Mouse (Mus musculus): ENCODE data around the gene Pacs2. TPM values are rescaled to one million over a fixed set of nuclear protein-coding genes. Genes with fewer than 3 reads are reported as not detected.

Gene Pacs2
- total and polyA plus RNA-seq, 2 experiments, result 5.2 to 15.3 TPM

DNA sequence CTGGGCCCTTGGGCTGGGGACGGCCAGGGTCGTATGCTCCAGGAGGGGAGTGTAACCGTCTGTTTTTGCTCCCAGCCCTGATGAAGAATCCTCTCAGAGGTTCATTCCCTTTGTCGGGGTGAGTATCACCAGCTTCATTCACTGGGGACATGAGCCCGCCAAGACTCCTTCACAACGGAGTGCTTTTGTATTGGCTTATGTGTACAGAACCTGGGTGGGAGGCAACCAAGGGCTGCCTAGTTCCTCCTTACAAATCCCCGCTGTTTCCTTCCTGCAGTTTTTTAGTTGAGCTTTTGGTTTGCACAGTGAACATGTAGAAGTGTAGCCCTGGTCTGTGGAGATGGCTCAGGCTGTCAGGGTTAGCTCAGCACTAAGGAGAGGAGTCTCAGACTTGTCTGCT, 53.7 kb downstream of the Pacs2 start:
- Histone ChIP-seq H3K4me3 (ENCODE audit: insufficient read depth, low read depth, low read length) (no peak overlapping the region), H3K9ac (ENCODE audit: low read depth, low read length) (no peak overlapping the region), H3K36me3 (ENCODE audit: control insufficient read depth, insufficient read depth, low read length) (no peaks in the 10 kb centered on the region), H3K27me3 (ENCODE audit: control insufficient read depth, insufficient read depth, low read length) (no peaks in the 10 kb centered on the region), H3K27ac (replicated peaks; ENCODE audit: insufficient read depth, low read depth, low read length) (no peak overlapping the region), H3K4me1 (ENCODE audit: control insufficient read depth, insufficient read depth, low read length) (no peaks in the 10 kb centered on the region), H3K79me2 (ENCODE audit: control insufficient read depth, insufficient read depth, low read length) (no peaks in the 10 kb centered on the region)
- TF ChIP-seq POLR2A (IDR thresholded peaks at IDR 0.05; ENCODE audit: extremely low read depth, insufficient read depth, low read length) (no peak), CTCF (IDR thresholded peaks at IDR 0.05; ENCODE audit: low read depth, low read length) (no peak)
- 91% methylated on average over 7 of the region's 7 CpGs for WGBS
- DNase-seq (ENCODE audit: extremely low read depth, low read depth, low spot score), result no peak

DNA sequence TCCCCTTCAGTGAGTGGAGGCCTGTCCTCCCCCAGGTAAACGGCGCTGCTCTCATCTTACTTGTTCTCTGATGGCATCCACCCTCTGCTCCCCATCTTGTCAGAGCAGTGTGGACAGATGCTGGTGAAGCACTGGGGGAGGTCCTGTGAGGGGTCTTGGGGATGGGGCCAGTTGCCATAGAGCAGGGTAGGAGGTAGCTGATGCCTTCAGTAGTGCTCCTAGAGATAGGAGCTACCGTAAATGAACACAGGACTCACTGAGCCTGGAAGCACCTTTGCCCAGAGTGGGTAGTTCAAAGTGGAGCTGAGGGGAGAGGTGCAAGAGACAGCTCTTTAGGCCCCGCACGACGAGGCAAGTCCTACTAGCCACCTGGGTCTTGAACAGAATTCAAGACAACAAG, 55.1 kb downstream of the Pacs2 start:
- no peak overlapping the region for H3K4me3 ChIP-seq (ENCODE audit: insufficient read depth, low read depth, low read length)
- H3K79me2 ChIP-seq (ENCODE audit: control insufficient read depth, insufficient read depth, low read length), result no peaks in the 10 kb centered on the region
- H3K9ac ChIP-seq (ENCODE audit: low read depth, low read length), result no peak overlapping the region
- no peak overlapping the region for H3K27ac ChIP-seq (replicated peaks; ENCODE audit: insufficient read depth, low read depth, low read length)
- TF ChIP-seq CTCF (IDR thresholded peaks at IDR 0.05; ENCODE audit: low read depth, low read length), result no peak
- TF ChIP-seq POLR2A (IDR thresholded peaks at IDR 0.05; ENCODE audit: extremely low read depth, insufficient read depth, low read length), result no peak
- H3K36me3 ChIP-seq (ENCODE audit: control insufficient read depth, insufficient read depth, low read length), result no peaks in the 10 kb centered on the region
- no peaks in the 10 kb centered on the region for H3K27me3 ChIP-seq (ENCODE audit: control insufficient read depth, insufficient read depth, low read length)
- H3K4me1 ChIP-seq (ENCODE audit: control insufficient read depth, insufficient read depth, low read length), result peaks cover 3% of the 10 kb centered on the region; the same call in 1 of the 2 replicates
- no peak for DNase-seq (ENCODE audit: extremely low read depth, low read depth, low spot score)
- WGBS, result 95% methylated on average over 6 of the region's 6 CpGs

DNA sequence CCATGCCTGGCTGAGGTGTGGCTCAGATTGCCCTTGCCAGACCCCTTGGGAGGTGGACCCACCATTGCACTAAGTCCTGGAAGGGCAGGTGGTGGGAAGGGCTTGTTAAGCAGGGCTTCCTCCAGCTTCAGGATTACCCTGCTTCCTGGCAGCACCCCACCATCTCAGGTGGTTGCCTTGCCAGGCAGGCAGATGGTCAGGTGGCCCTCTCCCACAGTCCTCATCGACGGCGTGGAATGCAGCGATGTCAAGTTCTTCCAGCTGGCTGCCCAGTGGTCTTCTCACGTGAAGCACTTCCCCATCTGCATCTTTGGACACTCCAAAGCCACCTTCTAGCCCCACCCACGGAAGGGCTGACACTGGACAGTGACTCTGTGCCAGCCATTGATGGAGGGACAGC, 57.0 kb downstream of the Pacs2 start:
- Histone ChIP-seq H3K9ac (ENCODE audit: low read depth, low read length) (no peak overlapping the region), H3K4me3 (ENCODE audit: insufficient read depth, low read depth, low read length) (no peak overlapping the region), H3K27ac (replicated peaks; ENCODE audit: insufficient read depth, low read depth, low read length) (no peak overlapping the region), H3K4me1 (ENCODE audit: control insufficient read depth, insufficient read depth, low read length) (peaks cover 6% of the 10 kb centered on the region), H3K79me2 (ENCODE audit: control insufficient read depth, insufficient read depth, low read length) (no peaks in the 10 kb centered on the region), H3K27me3 (ENCODE audit: control insufficient read depth, insufficient read depth, low read length) (no peaks in the 10 kb centered on the region), H3K36me3 (ENCODE audit: control insufficient read depth, insufficient read depth, low read length) (no peaks in the 10 kb centered on the region)
- 98% methylated on average over 6 of the region's 6 CpGs for WGBS
- DNase-seq (ENCODE audit: extremely low read depth, low read depth, low spot score), result no peak
- no peak for TF ChIP-seq CTCF (IDR thresholded peaks at IDR 0.05; ENCODE audit: low read depth, low read length)
- TF ChIP-seq POLR2A (IDR thresholded peaks at IDR 0.05; ENCODE audit: extremely low read depth, insufficient read depth, low read length), result no peak

DNA sequence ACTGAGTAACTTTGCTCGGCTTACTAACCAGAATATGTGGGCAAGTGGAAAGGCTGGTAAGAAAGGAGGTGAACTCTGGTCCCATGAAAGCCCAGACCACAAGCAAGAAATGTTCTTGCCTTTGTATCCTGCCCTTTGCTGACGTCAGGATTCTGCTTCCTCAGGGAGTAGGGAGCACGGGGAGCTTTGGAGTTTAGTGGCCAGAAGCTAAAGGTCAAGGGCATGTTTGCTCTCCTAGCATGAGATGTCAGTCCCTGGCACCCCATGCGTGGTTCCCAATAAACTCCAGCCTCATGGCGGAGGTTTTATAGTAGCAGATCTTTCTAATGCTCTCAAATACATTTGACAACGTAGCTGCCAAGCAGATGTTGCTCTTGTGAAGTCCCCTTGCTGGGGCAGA, 57.5 kb downstream of the Pacs2 start:
- no peaks in the 10 kb centered on the region for H3K36me3 ChIP-seq (ENCODE audit: control insufficient read depth, insufficient read depth, low read length)
- H3K79me2 ChIP-seq (ENCODE audit: control insufficient read depth, insufficient read depth, low read length), result no peaks in the 10 kb centered on the region
- no peak for TF ChIP-seq POLR2A (IDR thresholded peaks at IDR 0.05; ENCODE audit: extremely low read depth, insufficient read depth, low read length)
- H3K27me3 ChIP-seq (ENCODE audit: control insufficient read depth, insufficient read depth, low read length), result no peaks in the 10 kb centered on the region
- peaks cover 6% of the 10 kb centered on the region for H3K4me1 ChIP-seq (ENCODE audit: control insufficient read depth, insufficient read depth, low read length)
- no peak overlapping the region for H3K9ac ChIP-seq (ENCODE audit: low read depth, low read length)
- H3K4me3 ChIP-seq (ENCODE audit: insufficient read depth, low read depth, low read length), result no peak overlapping the region
- no peak overlapping the region for H3K27ac ChIP-seq (replicated peaks; ENCODE audit: insufficient read depth, low read depth, low read length)
- WGBS, result 45% methylated on average over 6 of the region's 6 CpGs
- peak; percentile 64 for DNase-seq (ENCODE audit: extremely low read depth, low read depth, low spot score)

DNA sequence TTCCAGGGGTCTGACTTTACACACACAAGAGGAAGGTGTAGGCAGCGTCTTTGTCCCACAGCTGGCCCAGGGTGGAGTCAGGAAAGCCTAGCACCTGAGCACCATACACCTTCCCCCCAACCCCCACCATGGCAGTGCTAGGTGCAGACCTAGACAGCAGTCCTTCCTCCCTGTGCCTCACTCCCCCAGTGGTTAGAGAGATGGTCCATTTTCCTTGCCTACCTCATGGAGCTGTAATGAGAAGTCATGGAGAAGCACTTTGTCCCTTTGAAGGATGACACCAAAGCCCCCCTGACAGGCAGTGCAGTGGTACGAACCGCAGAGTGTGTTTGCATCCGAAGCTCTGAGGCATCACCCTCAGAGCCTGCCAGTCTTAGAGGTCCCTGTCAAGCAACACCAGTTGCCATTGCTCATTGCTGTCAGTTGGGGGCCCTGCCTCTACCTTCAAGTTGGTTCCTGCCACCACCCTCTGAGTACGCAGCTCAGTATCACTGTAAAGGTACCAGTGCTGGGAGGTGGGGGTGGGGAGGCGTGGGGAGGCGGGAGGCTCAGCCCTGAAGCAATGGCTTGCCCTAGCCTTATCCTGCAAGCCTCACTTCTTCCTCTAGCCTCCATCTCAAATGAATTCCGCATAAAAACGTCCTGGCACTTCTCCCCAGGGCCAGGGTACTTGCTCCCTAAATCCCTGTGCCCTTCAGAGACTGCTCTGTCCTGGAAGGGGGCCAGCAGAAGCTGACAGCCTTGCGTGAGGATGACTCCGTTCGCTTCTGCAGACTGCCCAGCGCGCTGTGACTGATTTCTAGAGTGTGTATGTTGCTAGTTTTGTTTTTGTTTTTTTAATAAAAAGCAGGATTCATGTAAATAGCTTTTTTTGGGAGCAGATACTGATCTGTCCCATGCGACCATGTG, 59.4 kb downstream of the Pacs2 start:
- H3K79me2 ChIP-seq (ENCODE audit: control insufficient read depth, insufficient read depth, low read length), result no peaks in the 10 kb centered on the region
- peak overlapping the region; percentile 25; the same call in 1 of the 2 replicates for H3K9ac ChIP-seq (ENCODE audit: low read depth, low read length)
- WGBS, result 23% methylated on average over 15 of the region's 15 CpGs
- H3K27me3 ChIP-seq (ENCODE audit: control insufficient read depth, insufficient read depth, low read length), result no peaks in the 10 kb centered on the region
- peak overlapping the region; percentile 7; the same call in 1 of the 2 replicates for H3K27ac ChIP-seq (replicated peaks; ENCODE audit: insufficient read depth, low read depth, low read length)
- H3K4me1 ChIP-seq (ENCODE audit: control insufficient read depth, insufficient read depth, low read length), result peaks cover 6% of the 10 kb centered on the region
- peak overlapping the region; percentile 61; the same call in 1 of the 2 replicates for H3K4me3 ChIP-seq (ENCODE audit: insufficient read depth, low read depth, low read length)
- H3K36me3 ChIP-seq (ENCODE audit: control insufficient read depth, insufficient read depth, low read length), result no peaks in the 10 kb centered on the region
- peak; percentile 5 for DNase-seq (ENCODE audit: extremely low read depth, low read depth, low spot score)
- TF ChIP-seq POLR2A (IDR thresholded peaks at IDR 0.05; ENCODE audit: extremely low read depth, insufficient read depth, low read length), result no peak
- no peak for TF ChIP-seq CTCF (IDR thresholded peaks at IDR 0.05; ENCODE audit: low read depth, low read length)
